In the genomic region with DNA sequence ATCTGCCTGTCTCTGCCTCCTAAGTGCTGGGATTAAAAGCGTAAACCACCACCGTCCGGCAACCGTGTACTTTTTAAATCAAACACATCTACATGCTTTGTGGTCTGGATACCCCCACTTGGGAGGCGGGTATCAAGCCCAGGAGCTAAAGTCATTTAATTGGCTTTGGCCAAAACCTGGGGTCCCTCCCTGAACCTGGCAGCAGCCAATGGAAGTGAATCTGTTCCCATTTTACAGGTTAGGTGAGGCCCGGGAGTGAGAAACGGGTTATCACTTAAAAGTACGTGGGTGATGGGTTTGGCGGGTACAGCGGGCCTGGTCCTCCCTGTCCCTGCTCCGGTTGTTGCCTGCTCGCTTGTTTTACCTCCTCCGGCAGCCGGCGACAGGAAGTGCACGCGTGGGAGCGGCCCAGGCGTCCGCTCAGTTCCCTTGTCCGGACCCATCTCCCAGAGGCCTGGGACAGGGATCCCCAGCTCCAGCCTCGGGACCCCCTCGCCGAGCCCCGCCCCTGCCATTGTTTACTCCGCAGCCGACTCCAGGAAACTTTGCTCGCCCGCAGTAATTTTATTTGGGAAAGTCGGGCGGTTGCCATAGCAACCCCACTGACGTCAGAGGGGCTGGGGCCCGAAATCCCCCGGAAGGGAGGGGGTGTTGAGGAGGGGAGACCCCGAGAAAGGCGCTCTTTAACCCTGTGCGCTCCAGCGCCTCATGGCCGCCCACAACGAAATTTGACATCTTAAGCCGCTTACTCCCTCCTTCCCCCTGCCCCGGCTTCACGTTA, we compare ENCODE assay signal across 7 mouse cellular contexts. TPM values are rescaled to one million over a fixed set of nuclear protein-coding genes. Genes with fewer than 3 reads are reported as not detected.
DNase-seq lines count a peak whose midpoint lies in the region; ATAC-seq and TF ChIP-seq lines count a peak whose summit lies in the region.

No protein-coding gene starts in this region.

- ATAC-seq in intestine, embryonic 14.5 days (replicated peaks; ENCODE audit: low FRiP score, low TSS enrichment, low read depth): peak; percentile 57
- ATAC-seq in limb, embryonic 12.5 days (ENCODE audit: insufficient number of reproducible peaks, insufficient read depth, low FRiP score, low TSS enrichment, low read depth): peak; percentile 33
- ATAC-seq in midbrain, embryonic 12.5 days (ENCODE audit: low FRiP score, low read depth): peak; percentile 65

- H3K27ac ChIP-seq in intestine, embryonic 14.5 days (ENCODE audit: low read depth): peak overlapping the region; percentile 99
- peak overlapping the region; percentile 99 for H3K27ac ChIP-seq in limb, embryonic 12.5 days
- H3K27ac ChIP-seq in midbrain, embryonic 12.5 days (replicated peaks): peak overlapping the region; percentile 91
- peak overlapping the region; percentile 88 for H3K27ac ChIP-seq in small intestine, adult 2 months (ENCODE audit: insufficient read depth, low read depth, low read length)

- H3K9me3 ChIP-seq in intestine, embryonic 14.5 days (ENCODE audit: control insufficient read depth, low read length): no peaks in the 10 kb centered on the region
- H3K9me3 ChIP-seq in limb, embryonic 12.5 days: no peaks in the 10 kb centered on the region
- no peaks in the 10 kb centered on the region for H3K9me3 ChIP-seq in midbrain, embryonic 12.5 days

- H3K36me3 ChIP-seq in intestine, embryonic 14.5 days (ENCODE audit: control insufficient read depth, insufficient read depth, low read length): no peaks in the 10 kb centered on the region
- no peaks in the 10 kb centered on the region for H3K36me3 ChIP-seq in limb, embryonic 12.5 days
- no peaks in the 10 kb centered on the region for H3K36me3 ChIP-seq in midbrain, embryonic 12.5 days
- no peaks in the 10 kb centered on the region for H3K36me3 ChIP-seq in small intestine, adult 2 months (ENCODE audit: control insufficient read depth, insufficient read depth, low read length)

- H3K4me1 ChIP-seq in intestine, embryonic 14.5 days (replicated peaks; ENCODE audit: control insufficient read depth, insufficient read depth, low read length): peaks cover 50% of the 10 kb centered on the region
- peaks cover 56% of the 10 kb centered on the region for H3K4me1 ChIP-seq in limb, embryonic 12.5 days (replicated peaks)
- H3K4me1 ChIP-seq in midbrain, embryonic 12.5 days: peaks cover 56% of the 10 kb centered on the region
- H3K4me1 ChIP-seq in small intestine, adult 2 months (ENCODE audit: control insufficient read depth, insufficient read depth, insufficient read length, low read length): peaks cover 27% of the 10 kb centered on the region

- H3K4me2 ChIP-seq in intestine, embryonic 14.5 days (ENCODE audit: low read length): peak overlapping the region; percentile 56
- peak overlapping the region; percentile 71 for H3K4me2 ChIP-seq in limb, embryonic 12.5 days
- peak overlapping the region; percentile 63 for H3K4me2 ChIP-seq in midbrain, embryonic 12.5 days (replicated peaks)

- no peak for TF ChIP-seq POLR2A in small intestine, adult 2 months (IDR thresholded peaks at IDR 0.05; ENCODE audit: low read depth, low read length)

- peak; percentile 75 for DNase-seq in ZHBTc4 (ENCODE audit: low read depth, low spot score)
- DNase-seq in embryo, embryonic 10.5 days (ENCODE audit: low spot score): peak; percentile 97
- peak; percentile 80 to 82 for DNase-seq in gastrocnemius, postnatal 4 days (ENCODE audit: low spot score in 2 of 2)
- peak; percentile 98 for DNase-seq in intestine, embryonic 14.5 days (ENCODE audit: low spot score)

- TF ChIP-seq CTCF in small intestine, adult 2 months (IDR thresholded peaks at IDR 0.05; ENCODE audit: extremely low read depth, insufficient read length, insufficient replicate concordance, low read depth, low read length): no peak

- no peaks in the 10 kb centered on the region for H3K27me3 ChIP-seq in intestine, embryonic 14.5 days (replicated peaks; ENCODE audit: control insufficient read depth, insufficient read depth, low read length)
- no peaks in the 10 kb centered on the region for H3K27me3 ChIP-seq in limb, embryonic 12.5 days
- H3K27me3 ChIP-seq in midbrain, embryonic 12.5 days: peaks cover 33% of the 10 kb centered on the region
- no peaks in the 10 kb centered on the region for H3K27me3 ChIP-seq in small intestine, adult 2 months (ENCODE audit: control insufficient read depth, insufficient read depth, low read length)

- 2% methylated on average over 43 of the region's 43 CpGs for WGBS in intestine, embryonic 14.5 days
- 1% methylated on average over 43 of the region's 43 CpGs for WGBS in limb, embryonic 12.5 days
- WGBS in midbrain, embryonic 12.5 days: 1% methylated on average over 42 of the region's 43 CpGs
- 9% methylated on average over 43 of the region's 43 CpGs for WGBS in small intestine, adult 2 months

- peak overlapping the region; percentile 63 for H3K9ac ChIP-seq in intestine, embryonic 14.5 days (ENCODE audit: low read length)
- H3K9ac ChIP-seq in limb, embryonic 12.5 days (replicated peaks): peak overlapping the region; percentile 74
- peak overlapping the region; percentile 41; the same call in 1 of the 2 replicates for H3K9ac ChIP-seq in midbrain, embryonic 12.5 days (replicated peaks)

- peak overlapping the region; percentile 44 for H3K4me3 ChIP-seq in intestine, embryonic 14.5 days (ENCODE audit: low read depth, low read length)
- H3K4me3 ChIP-seq in limb, embryonic 12.5 days (replicated peaks): peak overlapping the region; percentile 54
- peak overlapping the region; percentile 49 for H3K4me3 ChIP-seq in midbrain, embryonic 12.5 days
- peak overlapping the region; percentile 61 for H3K4me3 ChIP-seq in small intestine, adult 2 months (ENCODE audit: low read depth, low read length)

RNA-seq across cellular contexts. Expression of a gene that starts 12.3 kb away (rescaled TPM):
- total RNA-seq in gastrocnemius, postnatal 4 days (2021): 1 to 10 TPM; 2.5 to 3.3 TPM
- polyA plus RNA-seq in intestine, embryonic 14.5 days (2014; fragmentation: Nextera tagmentation; extraction: Ambion mirVana): 4.1 and 4.4 TPM in 2 replicates
- polyA plus RNA-seq in limb, embryonic 12.5 days (2016; fragmentation: Nextera tagmentation; extraction: Ambion mirVana): 3.3 and 5.5 TPM in 2 replicates
- 4.5 and 8.3 TPM in 2 replicates for polyA plus RNA-seq in midbrain, embryonic 12.5 days (2016; fragmentation: Nextera tagmentation; extraction: Ambion mirVana)
- 0.22 and 0.62 TPM in 2 replicates for polyA plus RNA-seq in small intestine, adult 2 months (2012; rRNA removed)

RNA-seq across cellular contexts. Expression of a gene that starts 39.5 kb away (rescaled TPM):
- 1 to 10 TPM; 9.5 to 9.8 TPM for total RNA-seq in gastrocnemius, postnatal 4 days (2021)
- 10.9 and 11.5 TPM in 2 replicates for polyA plus RNA-seq in intestine, embryonic 14.5 days (2014; fragmentation: Nextera tagmentation; extraction: Ambion mirVana)
- polyA plus RNA-seq in limb, embryonic 12.5 days (2016; fragmentation: Nextera tagmentation; extraction: Ambion mirVana): 33.1 and 34.3 TPM in 2 replicates
- polyA plus RNA-seq in midbrain, embryonic 12.5 days (2016; fragmentation: Nextera tagmentation; extraction: Ambion mirVana): 55.3 and 55.7 TPM in 2 replicates
- 8.1 and 30.0 TPM in 2 replicates for polyA plus RNA-seq in small intestine, adult 2 months (2012; rRNA removed)

RNA-seq across cellular contexts. Expression of a gene that starts 49.5 kb away (rescaled TPM):
- total RNA-seq in gastrocnemius, postnatal 4 days (2021): 1 to 10 TPM; 1.4 to 1.9 TPM
- polyA plus RNA-seq in intestine, embryonic 14.5 days (2014; fragmentation: Nextera tagmentation; extraction: Ambion mirVana): 0.48 and 0.92 TPM in 2 replicates
- 1.6 TPM in 2 replicates for polyA plus RNA-seq in limb, embryonic 12.5 days (2016; fragmentation: Nextera tagmentation; extraction: Ambion mirVana)
- polyA plus RNA-seq in midbrain, embryonic 12.5 days (2016; fragmentation: Nextera tagmentation; extraction: Ambion mirVana): 2.4 TPM in 2 replicates
- polyA plus RNA-seq in small intestine, adult 2 months (2012; rRNA removed): 0.05 and 0.22 TPM in 2 replicates

RNA-seq across cellular contexts. Expression of a gene that starts 49.6 kb away (rescaled TPM):
- total RNA-seq in gastrocnemius, postnatal 4 days (2021): 10 to 100 TPM; 18.2 to 21.8 TPM
- 17.4 and 19.5 TPM in 2 replicates for polyA plus RNA-seq in intestine, embryonic 14.5 days (2014; fragmentation: Nextera tagmentation; extraction: Ambion mirVana)
- 26.2 and 28.7 TPM in 2 replicates for polyA plus RNA-seq in limb, embryonic 12.5 days (2016; fragmentation: Nextera tagmentation; extraction: Ambion mirVana)
- polyA plus RNA-seq in midbrain, embryonic 12.5 days (2016; fragmentation: Nextera tagmentation; extraction: Ambion mirVana): 19.0 and 19.5 TPM in 2 replicates
- 21.0 and 50.8 TPM in 2 replicates for polyA plus RNA-seq in small intestine, adult 2 months (2012; rRNA removed)

RNA-seq across cellular contexts. Expression of a gene that starts 52.2 kb away (rescaled TPM):
- 100 to 1,000 TPM; 197 to 218 TPM for total RNA-seq in gastrocnemius, postnatal 4 days (2021)
- 377 and 380 TPM in 2 replicates for polyA plus RNA-seq in intestine, embryonic 14.5 days (2014; fragmentation: Nextera tagmentation; extraction: Ambion mirVana)
- polyA plus RNA-seq in limb, embryonic 12.5 days (2016; fragmentation: Nextera tagmentation; extraction: Ambion mirVana): 338 and 352 TPM in 2 replicates
- polyA plus RNA-seq in midbrain, embryonic 12.5 days (2016; fragmentation: Nextera tagmentation; extraction: Ambion mirVana): 268 TPM in 2 replicates
- polyA plus RNA-seq in small intestine, adult 2 months (2012; rRNA removed): 46.2 and 63.5 TPM in 2 replicates

Comparison
In these comparisons a context has a peak if more than half of its experiments do, and no peak if none do; other contexts are left out.
1. Peak in every context shown above with its lines: DNase-seq, ATAC-seq, H3K4me3 ChIP-seq and H3K27ac ChIP-seq.